Mouse (Mus musculus) midbrain, postnatal 0 days (tissue): ENCODE results near the gene Ppm1h. TPM values are rescaled to one million over a fixed set of nuclear protein-coding genes. Genes with fewer than 3 reads are reported as not detected.
"Not testable (repeated sequence)": the region's sequence is repeated elsewhere in the genome, so short reads cannot be mapped to it uniquely, and the experiment has no call there.

ENCODE experiments used
- ATAC-seq: fragments of 200-750 bp; cut with Nextera tagmentation; 2 replicates; pipeline ENCODE4 v1.8.0; 2017; ENCODE audit warnings: moderate number of reproducible peaks, mild to moderate bottlenecking, moderate TSS enrichment, moderate library complexity; ENCODE audit not compliant: low FRiP score
- DNase-seq: peaks from one replicate; pipeline ENCODE4 v3.0.0-alpha.2; 2015; ENCODE audit warnings: low spot score
- H3K27ac ChIP-seq: fragments of 300-500 bp; sonication (generic); 2 replicates; pipeline ENCODE4 v1.5.1; 2014; ENCODE audit warnings: low read depth, mild to moderate bottlenecking, low read length, mixed read lengths
- H3K27me3 ChIP-seq: fragments of 300-500 bp; sonication (generic); 2 replicates; pipeline ENCODE4 v1.6.1; 2014; ENCODE audit warnings: low read length, control low read depth, mixed read lengths; ENCODE audit not compliant: insufficient read depth
- H3K36me3 ChIP-seq: fragments of 300-500 bp; sonication (generic); 2 replicates; pipeline ENCODE4 v1.6.1; 2014; ENCODE audit warnings: low read length, control low read depth, mixed read lengths; ENCODE audit not compliant: insufficient read depth
- H3K4me1 ChIP-seq: fragments of 300-500 bp; sonication (generic); 2 replicates; pipeline ENCODE4 v1.6.1; 2014; ENCODE audit warnings: mild to moderate bottlenecking, control low read depth, antibody characterized with exemption, low read length, mixed read lengths; ENCODE audit not compliant: insufficient read depth
- H3K4me2 ChIP-seq: fragments of 300-500 bp; sonication (generic); 2 replicates; pipeline ENCODE4 v1.6.1; 2014; ENCODE audit warnings: low read depth, mild to moderate bottlenecking, low read length, mixed read lengths; ENCODE audit not compliant: poor library complexity, severe bottlenecking
- H3K4me3 ChIP-seq: fragments of 300-500 bp; sonication (generic); 2 replicates; pipeline ENCODE4 v1.5.1; 2014; ENCODE audit warnings: low read depth, mild to moderate bottlenecking, low read length, moderate library complexity
- H3K9ac ChIP-seq: fragments of 300-500 bp; sonication (generic); replicated peaks from 2 replicates; pipeline ENCODE4 v1.6.1; 2014; ENCODE audit warnings: mild to moderate bottlenecking, low read length, moderate library complexity, mixed read lengths; ENCODE audit not compliant: poor library complexity, severe bottlenecking
- H3K9me3 ChIP-seq: fragments of 300-500 bp; sonication (generic); 2 replicates; pipeline ENCODE4 v1.6.1; 2016; ENCODE audit warnings: low read length, control low read depth
- CTCF ChIP-seq: IDR thresholded peaks from 2 replicates; pipeline ENCODE4 v1.5.1; 2016; ENCODE audit warnings: antibody characterized with exemption, mild to moderate bottlenecking
- WGBS: fragments of 180-500 bp; shearing (Covaris S2); extraction: QIAGEN DNeasy Blood & Tissue Kit; methylation state at CpG from one replicate; pipeline ENCODE4 v1.1.7; 2014; 5-methylcytosine and 5-hydroxymethylcytosine counted together
- polyA plus RNA-seq: library from polyadenylated mRNA; unstranded; fragments of >200 nt; fragmentation: Nextera tagmentation; extraction: Ambion mirVana; gene quantifications from 2 replicates; pipeline ENCODE4 v1.2.1, GENCODE M21; 2015
- total RNA-seq: library from RNA; depleted of rRNA; stranded (reverse); fragments of >200 nt; gene quantifications from 2 replicates; pipeline ENCODE4 v1.2.3, GENCODE M21; 2014

Gene Ppm1h
- total and polyA plus RNA-seq, 2 experiments from 2014 or later, result 28.0 to 42.8 TPM

- Histone ChIP-seq H3K4me1 (peaks cover 10% of the 10 kb centered on the region), H3K9ac (no peak overlapping the region; the same call in 1 of the 2 replicates), H3K4me3 (no peak overlapping the region), H3K27me3 (no peaks in the 10 kb centered on the region), H3K36me3 (no peaks in the 10 kb centered on the region), H3K4me2 (peak overlapping the region; percentile 45), H3K9me3 (no peaks in the 10 kb centered on the region), H3K27ac (0 out of 2 replicates have a peak overlapping the region, but pooled peaks have one; percentile 55)
- 15% methylated on average over 4 of the region's 4 CpGs for WGBS
- DNase-seq, result no peak
- ATAC-seq, result peak; percentile 24; the same call in 1 of the 2 replicates
- TF ChIP-seq CTCF, result no peak
Measured at GRCm38 (mm10) chr10:122964241-122964636, 285.7 kb downstream of the Ppm1h start.

- not testable (repeated sequence) for H3K4me1 ChIP-seq, H3K27ac ChIP-seq, ATAC-seq, H3K9me3 ChIP-seq, H3K36me3 ChIP-seq, H3K4me2 ChIP-seq, H3K27me3 ChIP-seq, DNase-seq, H3K4me3 ChIP-seq, H3K9ac ChIP-seq
- WGBS, result 49% methylated on average over 4 of the region's 5 CpGs
Measured at GRCm38 (mm10) chr10:122965650-122966049, 287.1 kb downstream of the Ppm1h start.

DNA sequence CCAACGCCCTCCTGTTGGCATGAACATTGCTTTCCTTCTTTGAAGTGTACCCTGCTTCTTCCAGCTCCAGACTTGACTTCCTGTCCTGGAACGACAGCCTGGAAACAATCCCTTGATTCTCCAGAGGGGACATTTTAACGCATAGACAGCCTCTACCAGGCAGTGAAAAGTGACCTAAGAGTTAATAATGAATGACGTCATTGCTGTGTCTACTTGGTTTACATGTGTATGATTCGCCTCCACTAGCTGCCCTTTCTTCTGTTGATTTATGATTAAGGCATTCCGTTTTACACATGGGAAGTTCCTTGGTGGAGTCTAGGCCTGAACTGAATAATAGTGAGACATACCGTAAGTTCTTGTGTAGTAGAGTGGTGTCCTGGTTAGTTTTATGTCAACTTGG is 287.9 kb downstream of the Ppm1h start:
- Histone ChIP-seq H3K4me3 (no peak overlapping the region), H3K27ac (no peak overlapping the region), H3K27me3 (no peaks in the 10 kb centered on the region), H3K9me3 (no peaks in the 10 kb centered on the region), H3K36me3 (no peaks in the 10 kb centered on the region), H3K4me2 (no peak overlapping the region), H3K4me1 (peaks cover 10% of the 10 kb centered on the region), H3K9ac (no peak overlapping the region)
- ATAC-seq (no peak), DNase-seq (no peak)
- no peak for TF ChIP-seq CTCF
- 84% methylated on average over 7 of the region's 7 CpGs for WGBS

DNA sequence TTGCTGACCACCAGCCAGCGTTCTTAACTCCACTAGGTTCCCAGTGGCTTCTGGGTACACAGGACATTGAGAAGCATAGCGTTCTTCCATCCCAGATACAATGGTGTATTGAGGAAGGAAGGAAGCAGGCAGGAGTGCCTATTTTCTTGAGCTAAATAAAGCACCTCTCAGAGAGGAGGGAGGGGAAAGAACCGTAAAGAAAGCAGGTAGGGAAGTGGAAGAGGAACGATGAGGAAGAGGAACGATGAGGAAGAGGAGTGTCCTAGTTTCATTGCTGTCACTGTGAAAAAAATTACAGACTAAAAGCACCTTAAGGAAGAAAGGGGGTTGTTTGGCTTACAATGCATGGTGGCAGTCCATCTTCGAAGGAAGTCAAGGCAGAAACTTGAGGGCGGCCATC is 291.6 kb downstream of the Ppm1h start:
- H3K4me2 ChIP-seq, result no peak overlapping the region
- no peak for ATAC-seq
- no peak overlapping the region for H3K27ac ChIP-seq
- WGBS, result 87% methylated on average over 7 of the region's 7 CpGs
- no peaks in the 10 kb centered on the region for H3K27me3 ChIP-seq
- H3K36me3 ChIP-seq, result no peaks in the 10 kb centered on the region
- H3K4me1 ChIP-seq, result no peaks in the 10 kb centered on the region
- H3K9me3 ChIP-seq, result no peaks in the 10 kb centered on the region
- TF ChIP-seq CTCF, result no peak
- no peak overlapping the region for H3K9ac ChIP-seq
- DNase-seq, result no peak
- H3K4me3 ChIP-seq, result no peak overlapping the region

- no peaks in the 10 kb centered on the region for H3K36me3 ChIP-seq
Measured at GRCm38 (mm10) chr10:122973241-122973640, 294.7 kb downstream of the Ppm1h start.

DNA sequence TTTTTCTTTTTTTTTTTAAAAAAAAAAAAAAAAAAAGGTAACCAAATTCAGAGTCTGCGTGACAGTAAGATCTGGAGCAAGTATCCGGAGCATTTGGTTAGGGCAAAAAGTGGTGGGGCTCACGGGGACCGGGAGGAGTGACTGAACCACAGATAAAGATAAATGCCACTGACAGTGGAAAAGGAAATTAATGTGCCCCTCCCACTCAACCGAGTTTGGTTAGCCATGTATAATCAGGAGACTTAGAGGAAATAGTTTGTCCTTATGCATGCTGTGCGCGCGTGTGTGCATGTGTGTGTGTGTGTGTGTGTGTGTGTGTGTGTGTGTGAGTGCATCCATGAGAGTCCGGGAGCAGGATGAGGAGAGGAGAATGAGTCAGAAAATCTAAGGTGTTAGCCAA is 297.5 kb downstream of the Ppm1h start:
- no peak for TF ChIP-seq CTCF
- Histone ChIP-seq H3K4me3 (no peak overlapping the region), H3K27ac (no peak overlapping the region), H3K27me3 (no peaks in the 10 kb centered on the region), H3K4me1 (no peaks in the 10 kb centered on the region), H3K4me2 (no peak overlapping the region), H3K9ac (no peak overlapping the region), H3K36me3 (no peaks in the 10 kb centered on the region; the same call in 1 of the 2 replicates), H3K9me3 (no peaks in the 10 kb centered on the region)
- 78% methylated on average over 9 of the region's 9 CpGs for whole genome bisulfite sequencing
- DNase-seq (no peak), ATAC-seq (no peak)

More at GRCm38 (mm10) chr10:122973241-122973640, 294.7 kb downstream of the Ppm1h start:
- DNase-seq, result no peak
- Histone ChIP-seq H3K9me3 (no peaks in the 10 kb centered on the region), H3K4me1 (no peaks in the 10 kb centered on the region), H3K27ac (no peak overlapping the region), H3K4me3 (no peak overlapping the region), H3K27me3 (no peaks in the 10 kb centered on the region), H3K4me2 (no peak overlapping the region), H3K9ac (no peak overlapping the region)
- ATAC-seq, result no peak
- TF ChIP-seq CTCF, result no peak
